Mouse (Mus musculus) neural tube, embryonic 14.5 days (tissue): Measurements from ENCODE around the gene Tfb1m. TPM values are rescaled to one million over a fixed set of nuclear protein-coding genes. Genes with fewer than 3 reads are reported as not detected.

Experiments
- polyA plus RNA-seq: library from polyadenylated mRNA; unstranded; fragments of >200 nt; fragmentation: Nextera tagmentation; extraction: Ambion mirVana; gene quantifications from 2 replicates; pipeline ENCODE4 v1.2.1, GENCODE M21; 2014

The Tfb1m gene
- polyA plus RNA-seq, 1 experiment from 2014 or later: 15.7 TPM

Other genes with a start within 250 kb of the Tfb1m start
- 7.8 and 9.3 TPM in 2 replicates for gene Tiam2, start 231.2 kb downstream of the Tfb1m start, polyA plus RNA-seq
- gene Cldn20, start 25.2 kb downstream of the Tfb1m start, polyA plus RNA-seq: not detected in 2 replicates
- not detected in 2 replicates for gene Nox3, start 138.5 kb upstream of the Tfb1m start, polyA plus RNA-seq